Mouse (Mus musculus) midbrain, embryonic 13.5 days (tissue): ENCODE data around the gene Ovca2. TPM values are rescaled to one million over a fixed set of nuclear protein-coding genes. Genes with fewer than 3 reads are reported as not detected.

Experiments
- ATAC-seq: fragments of 200-750 bp; cut with Nextera tagmentation; 2 replicates; pipeline ENCODE4 v1.8.0; 2017; ENCODE audit warnings: mild to moderate bottlenecking, moderate TSS enrichment, moderate library complexity
- H3K27ac ChIP-seq: fragments of 300-500 bp; sonication (generic); 2 replicates; pipeline ENCODE4 v1.5.1; 2015; ENCODE audit warnings: inconsistent platforms, mild to moderate bottlenecking, moderate library complexity
- H3K27me3 ChIP-seq: fragments of 300-500 bp; sonication (generic); 2 replicates; pipeline ENCODE4 v1.6.1; 2015; ENCODE audit warnings: mild to moderate bottlenecking, inconsistent platforms
- H3K36me3 ChIP-seq: fragments of 300-500 bp; sonication (generic); 2 replicates; pipeline ENCODE4 v1.6.1; 2015; ENCODE audit warnings: mild to moderate bottlenecking, inconsistent platforms
- H3K4me1 ChIP-seq: fragments of 300-500 bp; sonication (generic); replicated peaks from 2 replicates; pipeline ENCODE4 v1.6.1; 2015; ENCODE audit warnings: inconsistent platforms
- H3K4me2 ChIP-seq: fragments of 300-500 bp; sonication (generic); replicated peaks from 2 replicates; pipeline ENCODE4 v1.6.1; 2015; ENCODE audit warnings: moderate library complexity, mild to moderate bottlenecking, inconsistent platforms
- H3K4me3 ChIP-seq: fragments of 300-500 bp; sonication (generic); replicated peaks from 2 replicates; pipeline ENCODE4 v1.5.1; 2015; ENCODE audit warnings: mild to moderate bottlenecking, inconsistent platforms
- H3K9ac ChIP-seq: fragments of 300-500 bp; sonication (generic); replicated peaks from 2 replicates; pipeline ENCODE4 v1.6.1; 2015; ENCODE audit warnings: mild to moderate bottlenecking, inconsistent platforms
- H3K9me3 ChIP-seq: fragments of 300-500 bp; sonication (generic); 2 replicates; pipeline ENCODE4 v1.6.1; 2016; ENCODE audit warnings: mild to moderate bottlenecking, inconsistent platforms
- WGBS: fragments of 180-500 bp; shearing (Covaris S2); methylation state at CpG from one replicate; pipeline ENCODE4 v1.1.7; 2015; 5-methylcytosine and 5-hydroxymethylcytosine counted together
- polyA plus RNA-seq: library from polyadenylated mRNA; unstranded; fragments of >200 nt; fragmentation: Nextera tagmentation; extraction: Ambion mirVana; gene quantifications from 2 replicates; pipeline ENCODE4 v1.2.1, GENCODE M21; 2015

Ovca2 gene
- polyA plus RNA-seq: 19.8 and 22.4 TPM in 2 replicates

DNA sequence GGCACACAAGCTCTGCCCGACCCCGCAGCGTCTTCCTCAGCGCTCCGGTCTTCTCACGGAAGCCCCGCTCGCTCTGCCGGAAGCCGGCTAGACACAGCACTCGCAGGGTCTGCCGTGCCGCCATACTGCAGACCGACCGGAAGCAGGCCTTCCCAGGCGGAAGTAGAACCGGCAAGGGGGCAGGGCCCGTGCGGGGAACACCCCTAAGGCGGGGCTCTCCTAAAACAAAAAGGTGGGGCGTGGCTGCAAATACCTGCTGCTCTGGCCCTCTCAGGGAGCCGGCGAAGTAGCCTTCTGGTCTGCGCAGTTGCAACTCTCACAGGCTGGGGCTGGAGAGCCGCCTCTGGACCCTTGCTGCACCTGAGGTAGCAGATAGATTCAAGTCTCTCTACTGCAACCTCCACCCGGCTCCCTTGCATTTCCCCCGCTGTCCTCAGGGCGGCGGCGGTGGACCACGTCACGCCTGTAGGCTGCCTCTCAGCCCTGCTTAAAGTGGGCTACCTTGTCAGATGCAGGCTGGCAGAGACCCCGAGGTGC lies at the start of gene Ovca2:
Gene Ovca2, minus strand, starts transcription at position 164 of the 537 bp plus-strand sequence.
- peak within 1 kb of the TSS; percentile 98 for H3K4me2 ChIP-seq
- H3K27ac ChIP-seq: peak within 1 kb of the TSS; percentile 81
- H3K9me3 ChIP-seq: no peaks in the 10 kb centered on the region
- peak within 1 kb of the TSS; percentile 82 for H3K4me3 ChIP-seq
- peak within 1 kb of the TSS; percentile 83 for H3K9ac ChIP-seq
- H3K27me3 ChIP-seq: peaks cover 16% of the 10 kb centered on the region
- H3K36me3 ChIP-seq: peaks cover 24% of the 10 kb centered on the region
- peak; percentile 97 for ATAC-seq
- H3K4me1 ChIP-seq: peaks cover 25% of the 10 kb centered on the region
- under 1% methylated on average over 33 of the region's 33 CpGs for WGBS

DNA sequence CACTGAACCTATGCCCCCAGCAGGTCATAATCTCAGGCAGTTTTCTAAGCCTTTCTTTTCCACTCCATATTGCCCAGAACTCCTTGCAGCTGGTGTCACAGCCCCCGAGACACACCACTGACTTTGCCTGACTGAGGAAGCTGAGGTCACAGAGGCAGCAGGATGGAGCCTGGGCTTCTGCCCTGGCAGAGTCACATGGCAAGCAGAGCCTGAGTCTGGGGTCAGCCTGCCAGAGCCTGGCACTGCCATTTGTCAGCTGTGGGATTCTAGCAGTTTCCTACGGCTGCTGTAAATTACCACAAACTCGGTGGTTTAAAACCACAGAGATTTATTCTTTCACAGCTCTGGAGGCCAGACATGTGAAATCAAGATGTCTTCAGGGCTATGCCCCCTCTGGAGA lies 49.0 kb upstream of the Ovca2 start:
- H3K36me3 ChIP-seq: no peaks in the 10 kb centered on the region
- H3K4me3 ChIP-seq: no peak overlapping the region
- no peak overlapping the region for H3K27ac ChIP-seq
- no peak overlapping the region for H3K9ac ChIP-seq
- WGBS: 79% methylated on average over 3 of the region's 3 CpGs
- H3K4me1 ChIP-seq: peaks cover 6% of the 10 kb centered on the region; the same call in 1 of the 2 replicates
- no peaks in the 10 kb centered on the region for H3K27me3 ChIP-seq
- no peak overlapping the region for H3K4me2 ChIP-seq
- no peaks in the 10 kb centered on the region for H3K9me3 ChIP-seq
- no peak for ATAC-seq

DNA sequence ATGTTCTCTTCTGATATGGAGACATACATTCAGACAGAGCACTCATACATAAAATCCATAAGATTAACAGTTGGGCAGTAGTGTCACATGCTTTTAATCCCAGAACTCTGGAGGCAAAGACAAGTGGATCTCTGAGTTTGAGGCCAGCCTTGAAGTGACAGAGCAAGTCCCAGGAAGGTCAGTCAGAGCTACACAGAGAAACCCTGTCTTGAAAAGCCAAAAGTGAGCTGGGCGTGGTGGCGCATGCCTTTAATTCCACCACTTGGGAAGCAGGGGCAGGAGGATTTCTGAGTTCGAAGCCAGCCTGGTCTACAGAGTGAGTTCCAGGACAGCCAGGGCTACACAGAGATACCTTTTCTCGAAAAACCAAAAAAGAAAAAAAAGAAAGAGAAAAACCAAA lies 46.2 kb upstream of the Ovca2 start:
- ATAC-seq: no peak
- no peak overlapping the region for H3K27ac ChIP-seq
- H3K9ac ChIP-seq: no peak overlapping the region
- H3K4me3 ChIP-seq: no peak overlapping the region
- no peaks in the 10 kb centered on the region for H3K36me3 ChIP-seq
- peaks cover 13% of the 10 kb centered on the region for H3K4me1 ChIP-seq
- H3K9me3 ChIP-seq: no peaks in the 10 kb centered on the region
- H3K4me2 ChIP-seq: no peak overlapping the region
- 90% methylated on average over 4 of the region's 4 CpGs for WGBS
- H3K27me3 ChIP-seq: no peaks in the 10 kb centered on the region

DNA sequence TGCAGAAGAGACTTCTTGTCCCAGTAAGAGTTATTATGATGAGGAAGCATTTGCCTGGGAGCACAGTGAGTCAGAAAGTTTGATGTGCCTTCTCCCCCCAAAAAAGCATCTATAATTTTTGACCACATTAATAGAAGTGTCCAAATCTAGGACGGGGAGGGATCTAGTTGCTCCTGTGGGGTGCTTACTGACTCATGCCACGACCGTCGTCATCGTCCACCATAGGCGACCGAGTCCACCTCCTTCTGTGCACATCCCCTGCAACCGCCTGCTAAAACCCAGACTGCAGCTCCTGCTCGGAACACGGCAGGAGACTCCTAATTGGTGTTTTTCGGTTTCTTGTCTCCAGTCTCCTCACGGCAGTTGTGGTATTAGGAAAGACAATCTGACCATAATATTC lies 45.4 kb upstream of the Ovca2 start:
- no peak overlapping the region for H3K9ac ChIP-seq
- 79% methylated on average over 12 of the region's 12 CpGs for WGBS
- H3K36me3 ChIP-seq: no peaks in the 10 kb centered on the region
- no peak for ATAC-seq
- no peaks in the 10 kb centered on the region for H3K9me3 ChIP-seq
- H3K4me2 ChIP-seq: no peak overlapping the region
- no peak overlapping the region for H3K27ac ChIP-seq
- H3K27me3 ChIP-seq: no peaks in the 10 kb centered on the region
- no peak overlapping the region for H3K4me3 ChIP-seq
- peaks cover 14% of the 10 kb centered on the region for H3K4me1 ChIP-seq

DNA sequence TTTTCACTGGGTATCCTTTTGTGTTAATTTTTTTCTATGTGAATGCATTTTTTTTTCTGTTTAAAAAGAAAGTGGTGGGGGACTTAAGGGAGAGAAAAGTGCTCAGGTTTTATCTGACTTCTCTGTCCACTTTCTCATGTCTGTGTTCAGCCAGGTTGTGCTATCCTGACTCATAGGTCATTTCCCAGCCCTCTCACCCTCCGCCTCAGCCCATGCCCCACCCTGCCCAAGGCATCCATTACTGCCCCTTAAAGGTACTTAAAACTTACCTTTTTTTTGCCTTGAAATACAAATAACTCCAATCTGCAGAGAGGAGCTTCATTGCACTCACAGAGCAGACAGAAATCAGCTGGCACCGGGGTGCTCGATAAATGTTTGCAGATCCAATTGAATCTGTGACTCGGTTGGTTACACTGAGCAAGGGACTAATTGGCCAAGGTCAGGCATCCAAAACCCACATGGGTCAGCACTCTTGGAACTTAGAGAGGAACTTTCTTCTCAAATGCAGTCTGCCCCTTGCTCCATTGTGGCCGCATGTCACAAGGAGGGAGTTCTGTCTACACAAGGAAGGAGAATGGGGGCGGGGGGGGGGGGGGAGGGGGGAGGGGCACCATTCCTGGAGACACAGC lies 42.0 kb upstream of the Ovca2 start:
- Histone ChIP-seq H3K9ac (no peak overlapping the region), H3K4me3 (no peak overlapping the region), H3K9me3 (no peaks in the 10 kb centered on the region), H3K27ac (peak overlapping the region; percentile 44; the same call in 1 of the 2 replicates), H3K4me2 (no peak overlapping the region), H3K36me3 (no peaks in the 10 kb centered on the region), H3K4me1 (peaks cover 28% of the 10 kb centered on the region), H3K27me3 (no peaks in the 10 kb centered on the region)
- WGBS: 46% methylated on average over 5 of the region's 6 CpGs
- no peak for ATAC-seq

DNA sequence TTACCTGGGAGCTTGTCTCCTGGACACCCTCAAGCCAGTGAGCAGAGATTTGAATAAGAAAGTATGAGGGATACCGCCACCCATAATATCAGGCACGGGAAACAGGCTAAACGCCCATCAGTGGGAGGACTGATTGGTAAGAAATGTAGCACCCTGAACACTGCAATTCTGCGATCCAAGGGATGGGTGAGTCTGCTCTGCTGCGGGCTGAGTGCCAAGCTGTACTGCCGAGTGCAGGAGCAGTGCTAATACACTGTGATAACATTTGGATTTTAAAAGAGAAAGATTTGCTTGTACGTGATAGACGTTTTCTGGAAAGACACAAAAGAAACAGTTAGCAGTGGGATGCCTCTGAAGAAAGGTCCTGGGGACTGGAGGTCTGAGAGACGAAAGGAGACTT lies 41.5 kb upstream of the Ovca2 start:
- Histone ChIP-seq H3K9me3 (no peaks in the 10 kb centered on the region), H3K4me2 (no peak overlapping the region), H3K9ac (no peak overlapping the region), H3K27me3 (no peaks in the 10 kb centered on the region), H3K36me3 (no peaks in the 10 kb centered on the region), H3K4me1 (peaks cover 33% of the 10 kb centered on the region), H3K27ac (peak overlapping the region; percentile 44), H3K4me3 (no peak overlapping the region)
- WGBS: 35% methylated on average over 9 of the region's 9 CpGs
- no peak for ATAC-seq

DNA sequence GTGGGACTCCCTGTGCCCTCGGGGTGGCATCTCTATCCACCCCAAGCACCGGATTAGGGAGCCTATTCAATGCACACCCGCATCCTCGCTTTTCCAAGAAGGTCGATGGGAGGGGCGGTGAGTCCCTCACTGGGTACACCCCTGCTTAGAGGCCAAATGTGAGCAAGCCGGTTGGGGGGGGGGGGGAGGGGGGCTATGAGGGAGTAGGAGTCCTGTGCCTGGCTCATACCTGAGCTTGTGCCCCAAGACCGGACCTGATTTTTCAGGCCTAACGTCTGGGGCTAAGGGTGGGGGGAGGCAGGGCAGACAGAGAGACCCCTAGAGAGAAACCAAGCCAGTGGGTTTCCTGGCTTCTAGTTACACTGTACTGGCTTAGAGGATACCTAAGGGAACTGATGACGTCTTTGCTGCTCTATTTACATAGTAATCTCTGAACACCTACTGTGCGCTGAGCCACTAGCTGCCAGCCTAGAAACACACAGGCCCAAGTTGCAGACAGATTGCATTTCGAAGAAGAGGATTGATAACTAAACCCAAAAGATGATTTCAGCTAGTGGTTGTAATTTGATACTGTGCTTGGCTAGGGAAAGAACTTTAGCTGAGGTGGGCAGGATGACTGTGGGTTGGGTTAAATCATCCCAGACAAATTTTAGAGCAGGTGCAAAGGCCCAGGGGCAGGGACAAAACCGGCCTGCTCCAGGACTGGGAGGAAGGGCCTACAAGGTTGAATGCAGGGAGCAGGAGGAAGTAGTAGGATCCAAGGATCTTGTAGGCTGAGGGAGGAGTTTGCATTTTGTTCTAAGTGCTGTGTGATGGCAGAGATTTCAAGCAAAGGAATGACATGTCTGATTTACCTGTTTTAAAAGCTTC lies 35.7 kb upstream of the Ovca2 start:
- peak overlapping the region; percentile 25 for H3K4me3 ChIP-seq
- no peaks in the 10 kb centered on the region for H3K9me3 ChIP-seq
- ATAC-seq: peak; percentile 46
- H3K4me1 ChIP-seq: peaks cover 75% of the 10 kb centered on the region
- no peaks in the 10 kb centered on the region for H3K36me3 ChIP-seq
- H3K4me2 ChIP-seq: peak overlapping the region; percentile 58
- peak overlapping the region; percentile 88 for H3K27ac ChIP-seq
- WGBS: 20% methylated on average over 11 of the region's 13 CpGs
- peak overlapping the region; percentile 57 for H3K9ac ChIP-seq
- no peaks in the 10 kb centered on the region for H3K27me3 ChIP-seq

DNA sequence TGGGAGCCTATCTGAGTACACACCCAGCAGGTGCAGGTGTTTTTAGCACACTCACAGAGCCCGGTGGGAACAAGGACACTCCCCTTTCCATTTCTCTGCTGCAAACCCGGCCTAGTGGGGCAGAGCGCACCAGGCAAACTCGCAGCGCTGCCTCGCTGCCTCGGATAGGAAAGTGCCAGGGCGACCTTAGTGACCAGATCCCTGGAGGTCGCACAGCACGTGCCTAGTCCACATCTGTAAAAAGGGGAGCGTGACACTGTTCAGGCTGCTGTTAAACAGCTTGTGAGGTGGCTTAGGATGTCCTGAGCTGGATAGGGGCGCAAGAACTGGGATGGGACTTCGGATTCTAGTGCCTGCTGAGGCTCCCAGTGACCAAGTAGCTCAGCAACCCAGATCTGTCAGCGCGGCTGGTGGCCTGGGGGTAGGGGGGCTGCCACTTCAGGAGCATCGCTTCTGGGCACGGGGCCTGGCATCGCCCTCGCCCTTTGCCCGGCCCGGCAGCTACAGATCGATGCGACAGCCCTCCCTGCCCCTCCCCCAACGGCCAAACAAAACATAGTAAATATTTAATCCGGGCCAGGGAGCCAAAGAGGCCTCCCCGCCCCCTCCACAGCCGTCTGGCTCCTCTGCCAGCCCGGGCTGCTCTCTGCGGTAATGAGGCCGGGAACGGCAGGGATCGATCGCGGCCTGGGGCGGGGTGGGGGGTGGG lies 34.9 kb upstream of the Ovca2 start:
- Histone ChIP-seq H3K4me2 (peak overlapping the region; percentile 58), H3K27me3 (no peaks in the 10 kb centered on the region), H3K9ac (peak overlapping the region; percentile 57), H3K36me3 (no peaks in the 10 kb centered on the region), H3K27ac (peak overlapping the region; percentile 88), H3K4me3 (peak overlapping the region; percentile 25), H3K4me1 (peaks cover 83% of the 10 kb centered on the region), H3K9me3 (no peaks in the 10 kb centered on the region)
- WGBS: 2% methylated on average over 35 of the region's 35 CpGs
- ATAC-seq: peak; percentile 70

DNA sequence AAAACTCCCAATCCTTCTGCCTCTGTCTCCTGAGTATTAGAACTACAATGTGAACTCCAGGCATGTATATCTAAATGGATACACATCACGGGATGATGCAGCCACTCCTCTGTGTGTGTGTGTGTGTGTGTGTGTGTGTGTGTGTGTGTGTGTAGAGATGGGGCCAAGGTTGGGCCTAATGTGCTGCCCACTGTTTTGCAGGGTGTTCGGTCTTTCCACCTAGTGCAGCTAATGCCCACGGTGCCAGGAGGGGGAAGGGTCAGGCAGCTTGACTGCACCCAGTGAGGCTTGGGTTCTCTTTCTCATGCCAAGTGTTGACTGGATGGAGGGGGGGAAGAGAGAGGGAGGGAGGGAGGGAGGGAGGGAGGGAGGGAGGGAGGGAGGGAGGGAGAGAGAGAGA lies 34.2 kb upstream of the Ovca2 start:
- Histone ChIP-seq H3K4me1 (peaks cover 88% of the 10 kb centered on the region), H3K4me3 (no peak overlapping the region), H3K9ac (no peak overlapping the region), H3K36me3 (no peaks in the 10 kb centered on the region), H3K27ac (peak overlapping the region; percentile 86), H3K9me3 (no peaks in the 10 kb centered on the region), H3K27me3 (no peaks in the 10 kb centered on the region), H3K4me2 (no peak overlapping the region)
- 53% methylated on average over 1 of the region's 3 CpGs for WGBS
- ATAC-seq: no peak

DNA sequence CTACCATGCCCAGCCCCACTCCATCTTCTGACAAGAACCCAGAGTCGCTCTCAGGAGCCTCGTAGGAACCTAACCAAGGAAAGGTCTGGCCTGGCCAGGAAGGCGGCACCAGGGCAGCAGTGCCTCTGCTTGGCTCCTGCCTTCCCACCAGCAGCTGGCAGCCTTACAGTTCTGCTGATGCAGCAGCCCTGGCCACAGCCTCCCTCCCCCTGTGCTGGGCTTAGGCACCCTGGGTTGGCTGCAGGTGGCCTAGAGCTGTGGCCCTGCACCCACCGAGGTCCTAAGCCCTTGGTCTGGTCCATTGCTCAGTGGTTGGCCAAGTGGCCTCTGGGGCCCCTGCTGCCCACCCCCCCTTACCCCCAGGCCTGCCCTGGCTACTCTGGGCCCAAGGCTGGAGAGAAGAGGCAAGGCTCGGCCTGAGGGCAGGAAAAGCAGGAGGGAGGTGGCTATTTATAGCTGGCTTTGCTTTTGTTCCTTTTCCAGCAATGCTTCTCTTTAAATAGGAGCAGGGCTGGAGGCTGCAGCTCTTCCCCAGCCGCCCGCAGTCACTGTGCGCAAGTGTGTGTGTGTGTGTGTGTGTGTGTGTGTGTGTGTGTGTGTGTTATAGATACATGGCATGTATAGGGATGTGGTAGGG lies 33.5 kb upstream of the Ovca2 start:
- Histone ChIP-seq H3K4me3 (no peak overlapping the region), H3K9me3 (no peaks in the 10 kb centered on the region), H3K36me3 (no peaks in the 10 kb centered on the region), H3K27me3 (no peaks in the 10 kb centered on the region), H3K9ac (0 out of 2 replicates have a peak overlapping the region, but pooled peaks have one; percentile 48), H3K27ac (peak overlapping the region; percentile 86), H3K4me2 (no peak overlapping the region; the same call in 1 of the 2 replicates), H3K4me1 (peaks cover 88% of the 10 kb centered on the region)
- peak; percentile 22; the same call in 1 of the 2 replicates for ATAC-seq
- 38% methylated on average over 8 of the region's 8 CpGs for WGBS

DNA sequence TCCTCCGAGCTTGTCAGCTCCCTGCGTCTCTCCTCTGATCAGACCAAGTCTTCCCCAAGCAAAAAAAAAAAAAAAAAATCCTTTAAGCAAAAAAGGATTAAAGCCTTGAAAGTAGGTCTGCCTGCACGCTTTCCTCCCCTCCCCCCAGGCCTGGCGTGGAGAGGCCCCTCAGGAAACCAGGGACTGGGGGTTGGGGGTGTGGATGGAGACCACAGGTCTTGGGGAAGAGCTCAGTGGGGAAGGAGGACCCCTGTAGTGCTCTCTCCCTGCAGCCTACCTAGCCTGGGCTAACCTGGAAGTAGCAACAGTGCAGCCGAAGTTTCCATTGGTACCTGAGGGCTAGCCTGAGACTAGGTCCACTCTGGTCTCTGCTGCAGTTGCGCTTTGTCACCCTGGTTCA lies 32.1 kb upstream of the Ovca2 start:
- Histone ChIP-seq H3K27me3 (no peaks in the 10 kb centered on the region), H3K27ac (peak overlapping the region; percentile 86), H3K9ac (no peak overlapping the region), H3K9me3 (no peaks in the 10 kb centered on the region), H3K4me2 (no peak overlapping the region), H3K36me3 (no peaks in the 10 kb centered on the region), H3K4me3 (no peak overlapping the region), H3K4me1 (peaks cover 82% of the 10 kb centered on the region)
- no peak for ATAC-seq
- 34% methylated on average over 6 of the region's 6 CpGs for WGBS
